Mouse (Mus musculus): ENCODE results near the gene Morc2a. TPM values are rescaled to one million over a fixed set of nuclear protein-coding genes. Genes with fewer than 3 reads are reported as not detected.
A peak's percentile ranks its signal among the peaks of the same experiment; 100 is the strongest.
"Not testable (repeated sequence)": the region's sequence is repeated elsewhere in the genome, so short reads cannot be mapped to it uniquely, and the experiment has no call there.

The Morc2a gene
- polyA plus RNA-seq, 1 experiment: 41.8 TPM

- Histone ChIP-seq H3K36me3 (ENCODE audit: control insufficient read depth, insufficient read depth, low read length, poor library complexity, severe bottlenecking) (no peaks in the 10 kb centered on the region), H3K4me1 (ENCODE audit: control insufficient read depth, insufficient read depth, low read length) (no peaks in the 10 kb centered on the region), H3K27me3 (ENCODE audit: control insufficient read depth, insufficient read depth, low read length, poor library complexity, severe bottlenecking) (no peaks in the 10 kb centered on the region), H3K9ac (ENCODE audit: low read depth, poor library complexity, severe bottlenecking) (no peak overlapping the region), H3K4me3 (ENCODE audit: low read depth, low read length) (no peak overlapping the region), H3K9me3 (replicated peaks; ENCODE audit: control insufficient read depth, insufficient read depth, low read length, poor library complexity, severe bottlenecking) (no peaks in the 10 kb centered on the region; the same call in 1 of the 2 replicates), H3K27ac (ENCODE audit: insufficient read depth, low read length) (no peak overlapping the region)
- TF ChIP-seq EP300 (IDR thresholded peaks at IDR 0.05; ENCODE audit: insufficient read depth, low read depth, low read length) (no peak), CTCF (IDR thresholded peaks at IDR 0.05; ENCODE audit: low read depth, low read length) (no peak), POLR2A (IDR thresholded peaks at IDR 0.05; ENCODE audit: insufficient read depth, low read length) (no peak)
These were observed 24.5 kb upstream of the Morc2a start for GRCm38 (mm10) chr11:3624391-3625027.

- no peaks in the 10 kb centered on the region for H3K27me3 ChIP-seq (ENCODE audit: control insufficient read depth, insufficient read depth, low read length, poor library complexity, severe bottlenecking)
- TF ChIP-seq EP300 (IDR thresholded peaks at IDR 0.05; ENCODE audit: insufficient read depth, low read depth, low read length): no peak
- TF ChIP-seq CTCF (IDR thresholded peaks at IDR 0.05; ENCODE audit: low read depth, low read length): no peak
- no peak for TF ChIP-seq POLR2A (IDR thresholded peaks at IDR 0.05; ENCODE audit: insufficient read depth, low read length)
These were observed 19.9 kb upstream of the Morc2a start for GRCm38 (mm10) chr11:3628999-3629491.

GRCm38 (mm10) chr11:3633269-3633668 is 15.7 kb upstream of the Morc2a start:
- H3K9ac ChIP-seq (ENCODE audit: low read depth, poor library complexity, severe bottlenecking); H3K9me3 ChIP-seq (replicated peaks; ENCODE audit: control insufficient read depth, insufficient read depth, low read length, poor library complexity, severe bottlenecking); H3K27ac ChIP-seq (ENCODE audit: insufficient read depth, low read length); H3K4me1 ChIP-seq (ENCODE audit: control insufficient read depth, insufficient read depth, low read length); H3K36me3 ChIP-seq (ENCODE audit: control insufficient read depth, insufficient read depth, low read length, poor library complexity, severe bottlenecking); H3K27me3 ChIP-seq (ENCODE audit: control insufficient read depth, insufficient read depth, low read length, poor library complexity, severe bottlenecking); H3K4me3 ChIP-seq (ENCODE audit: low read depth, low read length): not testable (repeated sequence)

More at GRCm38 (mm10) chr11:3628999-3629491, 19.9 kb upstream of the Morc2a start:
- Histone ChIP-seq H3K4me1 (ENCODE audit: control insufficient read depth, insufficient read depth, low read length) (peaks cover 1% of the 10 kb centered on the region), H3K27ac (ENCODE audit: insufficient read depth, low read length) (no peak overlapping the region), H3K4me3 (ENCODE audit: low read depth, low read length) (peak overlapping the region; percentile 81), H3K9ac (ENCODE audit: low read depth, poor library complexity, severe bottlenecking) (peak overlapping the region; percentile 79), H3K36me3 (ENCODE audit: control insufficient read depth, insufficient read depth, low read length, poor library complexity, severe bottlenecking) (no peaks in the 10 kb centered on the region), H3K9me3 (replicated peaks; ENCODE audit: control insufficient read depth, insufficient read depth, low read length, poor library complexity, severe bottlenecking) (no peaks in the 10 kb centered on the region; the same call in 1 of the 2 replicates)

GRCm38 (mm10) chr11:3647688-3648087 is 1.3 kb upstream of the Morc2a start:
- H3K4me1 ChIP-seq (ENCODE audit: control insufficient read depth, insufficient read depth, low read length): no peaks in the 10 kb centered on the region
- peak overlapping the region; percentile 95 for H3K4me3 ChIP-seq (ENCODE audit: low read depth, low read length)
- peaks cover 41% of the 10 kb centered on the region for H3K36me3 ChIP-seq (ENCODE audit: control insufficient read depth, insufficient read depth, low read length, poor library complexity, severe bottlenecking)
- no peak for TF ChIP-seq POLR2A (IDR thresholded peaks at IDR 0.05; ENCODE audit: insufficient read depth, low read length)
- TF ChIP-seq CTCF (IDR thresholded peaks at IDR 0.05; ENCODE audit: low read depth, low read length): no peak
- no peak for TF ChIP-seq EP300 (IDR thresholded peaks at IDR 0.05; ENCODE audit: insufficient read depth, low read depth, low read length)
- H3K27me3 ChIP-seq (ENCODE audit: control insufficient read depth, insufficient read depth, low read length, poor library complexity, severe bottlenecking): no peaks in the 10 kb centered on the region
- H3K27ac ChIP-seq (ENCODE audit: insufficient read depth, low read length): no peak overlapping the region
- peaks cover 28% of the 10 kb centered on the region for H3K9me3 ChIP-seq (replicated peaks; ENCODE audit: control insufficient read depth, insufficient read depth, low read length, poor library complexity, severe bottlenecking)
- H3K9ac ChIP-seq (ENCODE audit: low read depth, poor library complexity, severe bottlenecking): peak overlapping the region; percentile 97

- Histone ChIP-seq H3K27ac (ENCODE audit: insufficient read depth, low read length) (no peak overlapping the region), H3K27me3 (ENCODE audit: control insufficient read depth, insufficient read depth, low read length, poor library complexity, severe bottlenecking) (no peaks in the 10 kb centered on the region), H3K9ac (ENCODE audit: low read depth, poor library complexity, severe bottlenecking) (peak overlapping the region; percentile 97), H3K9me3 (replicated peaks; ENCODE audit: control insufficient read depth, insufficient read depth, low read length, poor library complexity, severe bottlenecking) (peaks cover 21% of the 10 kb centered on the region), H3K4me3 (ENCODE audit: low read depth, low read length) (peak overlapping the region; percentile 95), H3K4me1 (ENCODE audit: control insufficient read depth, insufficient read depth, low read length) (no peaks in the 10 kb centered on the region), H3K36me3 (ENCODE audit: control insufficient read depth, insufficient read depth, low read length, poor library complexity, severe bottlenecking) (peaks cover 36% of the 10 kb centered on the region)
- no peak for TF ChIP-seq EP300 (IDR thresholded peaks at IDR 0.05; ENCODE audit: insufficient read depth, low read depth, low read length)
- TF ChIP-seq CTCF (IDR thresholded peaks at IDR 0.05; ENCODE audit: low read depth, low read length): no peak
- no peak for TF ChIP-seq POLR2A (IDR thresholded peaks at IDR 0.05; ENCODE audit: insufficient read depth, low read length)
These were observed 557 bp upstream of the Morc2a start for GRCm38 (mm10) chr11:3648305-3648963.

GRCm38 (mm10) chr11:3650141-3650540 is 1.1 kb downstream of the Morc2a start:
- Histone ChIP-seq H3K9me3 (replicated peaks; ENCODE audit: control insufficient read depth, insufficient read depth, low read length, poor library complexity, severe bottlenecking) (peaks cover 5% of the 10 kb centered on the region), H3K27ac (ENCODE audit: insufficient read depth, low read length) (no peak overlapping the region), H3K36me3 (ENCODE audit: control insufficient read depth, insufficient read depth, low read length, poor library complexity, severe bottlenecking) (peaks cover 22% of the 10 kb centered on the region), H3K4me1 (ENCODE audit: control insufficient read depth, insufficient read depth, low read length) (no peaks in the 10 kb centered on the region), H3K9ac (ENCODE audit: low read depth, poor library complexity, severe bottlenecking) (peak overlapping the region; percentile 97; the same call in 1 of the 2 replicates), H3K27me3 (ENCODE audit: control insufficient read depth, insufficient read depth, low read length, poor library complexity, severe bottlenecking) (no peaks in the 10 kb centered on the region), H3K4me3 (ENCODE audit: low read depth, low read length) (no peak overlapping the region)
- TF ChIP-seq CTCF (IDR thresholded peaks at IDR 0.05; ENCODE audit: low read depth, low read length) (no peak), EP300 (IDR thresholded peaks at IDR 0.05; ENCODE audit: insufficient read depth, low read depth, low read length) (no peak)

Measured in ES-Bruce4 (cell line).